Mouse (Mus musculus): Measurements from ENCODE around the gene Gkap1.

Gene Gkap1
- long read RNA-seq, experiment 1, partial matches to known transcripts = 22 of 30 reads
- long read RNA-seq, experiment 1, other reads (novel, unspliced or antisense) = 7 of 30 reads
- long read RNA-seq, experiment 2, partial matches to known transcripts = 30 of 37 reads
- long read RNA-seq, experiment 2, other reads (novel, unspliced or antisense) = 4 of 37 reads

- intact Hi-C loops (cut with DNase I) = no loop called here
These were observed at the start of gene Gkap1 for GRCm38 (mm10) chr13:58275599-58275998. TSS of gene Gkap1 (minus strand) at chr13:58275699.

DNA sequence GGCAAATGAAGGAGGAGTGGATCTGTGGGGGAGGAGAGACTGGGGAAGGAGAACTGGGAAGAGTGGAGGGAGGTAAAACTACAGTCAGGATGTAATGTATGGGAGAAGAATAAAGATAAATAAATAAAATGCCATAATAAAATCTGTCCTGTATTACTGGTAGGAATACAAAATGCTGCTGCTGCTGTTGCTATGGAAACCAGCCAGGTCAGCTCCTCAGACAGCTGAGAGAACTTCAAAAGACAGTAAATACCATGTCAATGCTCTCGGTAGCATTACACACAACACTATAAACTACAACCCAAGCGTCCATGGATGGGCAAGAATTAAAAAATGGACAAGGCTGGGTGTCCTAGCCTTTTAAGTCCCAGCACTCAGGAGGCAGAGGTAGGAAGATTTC, 42.3 kb upstream of the Gkap1 start:
- intact Hi-C loops (cut with DNase I) = no loop called here

GRCm38 (mm10) chr13:58314991-58315390, 39.5 kb upstream of the Gkap1 start:
- intact Hi-C loops (cut with DNase I) = no loop called here

GRCm38 (mm10) chr13:58313758-58314157, 38.3 kb upstream of the Gkap1 start:
- intact Hi-C loops (cut with DNase I) = no loop called here

- intact Hi-C loops (cut with DNase I) = no loop called here
These were observed 35.9 kb upstream of the Gkap1 start for GRCm38 (mm10) chr13:58311351-58311750.

DNA sequence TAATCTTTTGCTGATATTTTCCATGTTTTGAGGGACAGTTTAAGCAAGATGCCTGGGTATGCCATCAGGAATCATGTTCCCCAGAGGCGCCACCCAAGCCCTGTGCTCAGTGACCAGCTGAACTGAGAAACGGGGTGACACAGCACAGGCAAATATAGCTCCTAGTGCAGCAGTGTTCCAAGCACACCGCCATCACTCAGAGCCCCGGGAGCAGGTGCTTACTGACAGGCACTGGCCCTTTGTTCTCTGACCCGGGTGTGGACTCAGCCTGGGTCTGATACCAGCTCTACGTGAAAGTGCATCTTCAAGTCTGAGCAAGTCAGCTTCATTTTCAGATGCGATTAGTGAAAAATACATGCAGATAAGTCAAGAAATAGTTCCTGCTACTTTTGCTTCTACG, 34.0 kb upstream of the Gkap1 start:
- intact Hi-C loops (cut with DNase I) = no loop called here

GRCm38 (mm10) chr13:58307453-58307852, 32.0 kb upstream of the Gkap1 start:
- intact Hi-C loops (cut with DNase I) = no loop called here

GRCm38 (mm10) chr13:58305230-58305629, 29.7 kb upstream of the Gkap1 start:
- intact Hi-C loops (cut with DNase I) = no loop called here

DNA sequence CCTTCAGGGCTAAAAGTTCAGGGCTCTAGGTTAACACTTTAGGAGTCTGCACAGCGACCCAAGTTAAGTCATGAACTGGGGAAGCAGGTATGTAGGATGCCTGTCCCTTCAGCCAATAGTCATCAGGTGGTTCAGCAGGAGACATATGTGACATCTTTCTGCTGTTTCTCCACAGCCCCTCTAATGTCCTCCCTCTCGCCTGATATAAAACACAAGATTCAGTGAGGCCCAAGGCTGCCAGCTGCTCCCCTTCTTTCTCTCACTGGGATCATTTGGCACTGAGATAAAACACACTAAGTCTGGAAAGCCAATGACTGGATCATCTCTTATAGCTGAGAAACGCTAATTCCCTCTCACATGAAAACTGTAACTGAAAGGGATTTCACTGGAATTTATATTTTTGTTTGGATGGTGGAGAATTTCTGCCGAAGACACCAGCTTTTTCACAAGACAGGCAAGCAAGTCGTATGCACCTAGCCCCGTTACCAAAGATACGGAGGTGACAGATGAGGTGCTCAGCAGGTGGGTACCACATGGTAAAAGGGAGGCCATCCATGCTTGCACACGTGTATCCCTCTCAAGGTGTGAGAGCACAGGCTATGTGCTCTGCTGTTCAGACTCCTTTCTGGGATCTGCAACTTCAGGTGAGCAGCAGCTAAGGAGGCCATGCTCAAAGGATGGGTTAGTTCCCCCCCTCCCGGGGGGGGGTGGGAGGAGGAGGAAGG, 27.1 kb upstream of the Gkap1 start:
- intact Hi-C loops (cut with DNase I) = no loop called here

- intact Hi-C loops (cut with DNase I) = no loop called here
These were observed 26.5 kb upstream of the Gkap1 start for GRCm38 (mm10) chr13:58301961-58302360.

DNA sequence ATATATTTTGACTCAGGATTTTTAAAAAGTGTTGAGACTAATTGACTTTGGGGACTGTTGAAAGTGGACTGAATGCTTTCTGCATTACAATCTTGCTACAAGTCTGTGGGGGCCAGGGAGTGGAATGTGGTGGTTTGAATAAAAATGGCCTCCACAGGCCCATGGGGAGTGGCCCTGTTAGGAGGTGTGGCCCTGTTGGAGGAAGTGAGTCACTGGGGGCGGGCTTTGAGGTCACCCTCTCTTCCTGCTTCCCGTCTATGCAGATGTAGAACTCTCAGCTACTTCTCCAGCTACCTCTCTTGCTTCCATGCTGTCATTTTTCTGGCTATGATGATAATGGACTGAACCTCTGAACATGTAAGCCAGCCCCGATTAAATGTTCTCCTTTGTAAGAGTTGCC, 23.3 kb upstream of the Gkap1 start:
- intact Hi-C loops (cut with DNase I) = no loop called here

GRCm38 (mm10) chr13:58295582-58295981, 20.1 kb upstream of the Gkap1 start:
- intact Hi-C loops (cut with DNase I) = no loop called here

DNA sequence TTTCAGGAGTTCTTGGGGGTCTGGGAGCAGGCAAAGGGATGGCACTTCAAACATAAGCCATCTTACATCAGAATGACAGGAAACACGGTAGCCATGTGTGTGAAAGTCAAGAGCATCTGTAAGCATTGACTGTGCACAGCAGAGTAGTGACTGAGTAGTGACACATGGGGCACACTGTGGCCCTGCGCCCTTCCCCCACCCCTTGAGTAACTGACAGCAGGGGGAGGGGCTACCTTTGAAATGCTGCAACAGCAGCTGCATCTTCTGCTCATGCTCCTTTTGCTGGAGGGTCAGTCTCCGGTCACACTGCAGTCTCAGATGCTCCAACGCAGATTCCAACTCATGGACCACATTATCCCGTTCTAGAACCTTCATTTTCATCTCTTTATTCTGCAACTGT, 17.3 kb upstream of the Gkap1 start:
- intact Hi-C loops (cut with DNase I) = no loop called here

- intact Hi-C loops (cut with DNase I) = loop anchor here (5.0 kb wide), 1 partner anchor 253 kb away; no protein-coding TSS in a partner anchor
These were observed 13.8 kb upstream of the Gkap1 start for GRCm38 (mm10) chr13:58289308-58289707.

- intact Hi-C loops (cut with DNase I) = loop anchor here (2.0 to 5.0 kb wide), 2 partner anchors 99 to 254 kb away; no protein-coding TSS in a partner anchor
These were observed 12.3 kb upstream of the Gkap1 start for GRCm38 (mm10) chr13:58287822-58288221.

DNA sequence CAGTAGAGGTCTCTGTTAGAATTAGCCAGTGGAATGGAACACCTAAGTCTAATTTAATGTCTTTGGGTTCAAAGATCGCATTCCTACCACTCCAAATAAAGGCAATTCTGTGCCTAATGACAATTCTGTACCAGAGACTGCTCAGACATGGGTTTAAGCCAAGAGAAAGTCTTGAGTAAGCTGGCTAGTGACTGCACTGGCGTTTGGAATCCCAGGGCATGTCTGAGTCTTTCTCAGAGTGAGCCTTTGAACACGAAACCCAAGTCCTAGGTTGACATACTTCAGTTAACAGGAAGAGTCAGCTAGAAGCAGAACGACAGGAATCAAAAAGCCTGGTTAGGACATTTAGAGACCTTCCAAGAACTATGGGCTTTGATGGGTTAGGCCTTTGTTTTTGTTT, 8.0 kb upstream of the Gkap1 start:
- intact Hi-C loops (cut with DNase I) = no loop called here

GRCm38 (mm10) chr13:58281936-58282335, 6.4 kb upstream of the Gkap1 start:
- intact Hi-C loops (cut with DNase I) = no loop called here

DNA sequence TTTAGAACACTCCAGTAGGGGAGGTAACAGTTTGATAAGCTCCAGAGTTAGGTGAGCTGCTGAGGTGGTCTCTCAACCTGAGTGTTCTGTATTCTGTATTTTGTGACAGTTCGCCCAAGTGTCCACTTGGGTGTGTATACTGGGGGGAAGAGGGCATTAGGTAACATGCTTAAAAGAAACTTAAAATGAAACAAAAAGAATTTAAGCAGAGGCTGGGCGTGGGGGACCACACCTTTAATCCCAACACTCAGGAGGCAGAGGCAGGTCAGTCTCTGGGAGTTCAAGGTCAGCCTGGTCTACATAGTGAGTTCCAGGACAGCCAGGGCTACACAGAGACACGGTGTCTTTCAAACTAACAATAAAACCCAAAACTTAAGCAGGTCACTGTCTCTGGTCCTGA, 5.0 kb upstream of the Gkap1 start:
- intact Hi-C loops (cut with DNase I) = no loop called here

GRCm38 (mm10) chr13:58276256-58276655, 757 bp upstream of the Gkap1 start:
- intact Hi-C loops (cut with DNase I) = no loop called here

GRCm38 (mm10) chr13:58275076-58275475, 423 bp downstream of the Gkap1 start:
- intact Hi-C loops (cut with DNase I) = no loop called here

- intact Hi-C loops (cut with DNase I) = no loop called here
These were observed 1.1 kb downstream of the Gkap1 start for GRCm38 (mm10) chr13:58274259-58274991.

Data from adrenal gland (tissue).